Mouse (Mus musculus): Measurements from ENCODE around the gene Acox1. TPM values are rescaled to one million over a fixed set of nuclear protein-coding genes. Genes with fewer than 3 reads are reported as not detected.

The Acox1 gene
- 100 to 1,000 TPM; 160 to 173 TPM for total RNA-seq (2021)

DNA sequence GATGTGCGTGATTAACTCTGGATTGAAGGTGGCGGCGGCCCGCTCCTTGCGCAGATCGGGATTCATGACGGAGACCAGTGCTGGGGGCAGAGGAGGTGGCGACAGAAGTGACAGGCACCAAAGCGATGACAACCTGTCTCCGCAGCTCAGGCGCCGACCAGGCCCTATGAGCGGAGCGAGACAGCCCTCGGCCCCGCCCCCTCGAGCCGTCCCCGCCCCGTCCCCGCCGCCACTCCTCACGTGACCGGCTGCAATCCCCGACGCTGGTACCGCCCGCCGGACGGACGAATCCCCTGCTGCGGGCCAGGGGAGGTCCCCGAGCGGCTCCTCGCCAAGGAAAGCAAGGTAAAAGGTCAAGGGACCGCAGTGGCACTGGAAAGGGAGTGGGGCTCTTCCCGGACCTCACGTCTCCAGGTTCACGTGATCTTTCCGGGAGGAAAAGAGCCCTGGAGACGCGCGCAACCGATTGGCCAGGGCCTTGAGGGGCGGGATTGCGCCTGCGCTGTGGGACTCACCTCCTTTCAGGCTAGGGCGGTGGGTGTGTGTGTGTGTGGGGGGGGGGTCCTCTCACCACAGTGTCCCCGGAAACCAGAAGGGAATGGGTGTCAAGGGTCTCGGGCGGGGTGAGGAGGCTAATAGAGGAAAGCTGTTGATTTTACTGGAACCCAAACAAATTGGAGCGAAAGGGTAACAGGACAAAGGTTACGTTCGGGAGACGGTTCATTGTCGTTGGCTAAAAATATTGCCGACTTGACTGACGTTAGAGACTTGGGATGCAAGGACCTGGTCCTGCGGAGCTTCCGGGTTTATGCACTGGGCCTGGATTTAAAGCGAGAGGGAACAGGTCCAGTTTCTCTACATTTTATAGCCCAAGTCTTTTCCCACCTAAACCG, at the start of gene Acox1, which contains the start of gene Ten1:
Gene Acox1 (minus strand): TSS at position 407 of the 893 bp plus-strand sequence.
Gene Ten1 (plus strand): TSS at position 217 of the 893 bp plus-strand sequence.
- peak; percentile 99 for DNase-seq
- intact Hi-C loops (cut with DNase I) = no loop called here

DNA sequence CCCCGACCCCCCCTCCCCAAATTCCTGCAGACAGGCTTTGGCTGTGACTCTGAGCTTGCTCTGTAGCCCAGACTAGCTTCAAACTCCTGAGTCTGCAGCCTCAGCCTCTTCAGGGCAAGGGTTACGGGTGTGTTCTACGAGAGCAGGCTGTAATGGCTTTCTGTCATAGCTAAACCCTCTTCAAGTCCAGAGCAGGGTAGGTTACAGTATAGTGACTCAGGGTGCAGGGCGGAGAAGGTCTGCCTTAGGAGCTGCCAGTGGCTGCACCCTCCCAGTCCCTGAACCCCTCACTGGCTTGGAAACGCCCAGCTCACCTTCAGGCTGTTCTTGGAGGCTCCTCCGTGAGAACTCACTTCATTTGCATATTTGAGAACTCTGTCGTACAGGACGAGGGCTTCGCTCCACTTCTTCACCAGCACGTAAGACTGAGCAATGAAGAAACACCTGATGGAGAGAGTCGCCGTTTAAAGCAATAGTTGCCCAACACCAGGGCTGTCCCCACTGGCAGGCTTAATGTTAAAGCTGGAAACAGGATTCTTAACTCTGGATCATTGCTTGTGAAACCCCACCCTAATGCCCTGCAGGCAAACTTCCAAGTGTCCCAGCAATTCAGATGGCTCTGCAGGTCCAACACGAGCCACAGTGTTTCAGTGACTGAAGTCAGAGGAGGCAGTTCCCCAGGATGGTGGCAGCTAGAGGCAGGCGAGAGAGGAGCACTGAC, 48.8 kb upstream of the Acox1 start:
- intact Hi-C loops (cut with DNase I) = no loop called here
- no peak for DNase-seq

DNA sequence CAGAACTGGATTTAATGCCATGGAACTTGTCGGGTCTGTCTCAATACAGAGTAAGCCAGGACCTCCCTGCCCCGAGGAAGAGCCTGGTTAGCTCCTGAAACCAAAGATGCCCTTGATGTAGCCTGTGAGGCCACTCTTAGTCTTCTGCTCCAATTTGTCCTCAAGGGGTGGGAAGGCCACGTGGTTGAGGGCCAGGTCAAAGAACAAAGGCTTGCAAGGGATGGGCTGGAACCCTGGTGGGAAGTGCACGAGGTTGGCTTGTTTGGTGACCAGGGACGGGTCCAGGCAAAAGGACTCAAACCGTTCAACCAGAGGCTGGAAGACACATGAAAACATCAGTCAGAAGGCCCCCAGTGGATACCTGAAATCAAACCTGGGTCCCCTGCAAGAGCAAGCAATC, 46.8 kb upstream of the Acox1 start:
- intact Hi-C loops (cut with DNase I) = no loop called here
- DNase-seq = no peak

DNA sequence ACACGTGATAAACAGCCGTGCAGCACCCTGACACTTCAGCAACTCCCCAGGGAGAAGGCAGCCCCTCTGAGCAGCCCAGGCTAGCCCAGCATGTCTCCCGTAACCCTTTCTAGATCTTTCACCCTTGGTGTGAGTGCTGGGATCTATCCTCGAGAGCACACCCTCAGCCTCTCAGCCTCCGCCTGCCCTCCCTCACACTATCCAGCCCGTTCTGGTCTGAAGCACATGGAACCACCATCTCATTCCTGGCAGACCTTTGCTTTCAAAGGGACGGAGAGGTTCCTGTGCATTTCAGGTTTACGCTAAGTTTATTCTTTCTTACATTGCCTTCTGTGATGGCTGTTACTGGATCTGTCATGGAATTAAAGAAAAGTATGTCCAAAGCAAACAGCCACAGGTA, 45.7 kb upstream of the Acox1 start:
- DNase-seq = no peak
- intact Hi-C loops (cut with DNase I) = no loop called here

DNA sequence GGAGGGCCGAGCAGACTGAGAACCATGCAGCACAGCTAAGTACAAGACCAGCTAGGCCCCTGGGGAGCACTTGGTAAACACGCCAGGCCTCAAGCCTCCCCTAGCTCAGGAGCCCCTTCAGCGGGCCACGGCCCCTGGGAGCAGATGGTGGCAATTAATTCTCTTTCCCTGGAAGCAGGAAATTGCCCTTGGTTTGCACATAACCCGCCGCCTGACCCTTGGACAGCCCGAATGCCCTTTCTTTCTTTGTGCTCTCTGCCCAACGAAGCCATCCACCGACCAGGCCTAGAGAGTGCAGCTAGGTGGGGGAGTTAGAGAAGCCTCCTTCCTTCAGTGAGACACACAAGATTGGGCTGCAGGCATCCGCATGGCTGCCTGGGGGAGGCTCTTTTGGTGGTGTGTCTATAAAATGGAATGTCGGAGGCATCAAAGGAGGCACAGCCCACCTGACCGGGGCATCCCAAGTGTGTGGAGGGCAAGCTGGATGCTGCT, 42.9 kb upstream of the Acox1 start:
- intact Hi-C loops (cut with DNase I) = no loop called here
- DNase-seq = no peak

DNA sequence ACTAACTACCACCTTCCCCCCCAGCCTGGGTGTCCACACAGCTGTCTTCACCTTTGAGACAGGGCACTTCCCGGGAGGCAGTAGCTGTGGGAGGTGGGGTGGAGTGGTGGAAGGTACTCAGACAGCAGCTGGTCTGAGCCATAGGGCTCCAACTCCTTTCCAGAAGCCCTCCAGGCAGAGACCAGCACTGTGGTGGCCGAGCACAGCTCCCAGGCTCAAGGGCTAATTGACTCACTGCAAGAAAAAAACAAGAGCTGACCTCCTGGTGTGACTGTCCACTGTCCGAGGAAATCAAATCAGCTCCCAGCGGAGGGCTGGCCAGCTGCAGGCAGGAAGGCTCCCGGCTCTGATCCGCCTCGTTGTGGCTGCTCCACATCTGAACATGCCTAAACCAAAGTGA, 41.0 kb upstream of the Acox1 start:
- intact Hi-C loops (cut with DNase I) = no loop called here
- DNase-seq = no peak

DNA sequence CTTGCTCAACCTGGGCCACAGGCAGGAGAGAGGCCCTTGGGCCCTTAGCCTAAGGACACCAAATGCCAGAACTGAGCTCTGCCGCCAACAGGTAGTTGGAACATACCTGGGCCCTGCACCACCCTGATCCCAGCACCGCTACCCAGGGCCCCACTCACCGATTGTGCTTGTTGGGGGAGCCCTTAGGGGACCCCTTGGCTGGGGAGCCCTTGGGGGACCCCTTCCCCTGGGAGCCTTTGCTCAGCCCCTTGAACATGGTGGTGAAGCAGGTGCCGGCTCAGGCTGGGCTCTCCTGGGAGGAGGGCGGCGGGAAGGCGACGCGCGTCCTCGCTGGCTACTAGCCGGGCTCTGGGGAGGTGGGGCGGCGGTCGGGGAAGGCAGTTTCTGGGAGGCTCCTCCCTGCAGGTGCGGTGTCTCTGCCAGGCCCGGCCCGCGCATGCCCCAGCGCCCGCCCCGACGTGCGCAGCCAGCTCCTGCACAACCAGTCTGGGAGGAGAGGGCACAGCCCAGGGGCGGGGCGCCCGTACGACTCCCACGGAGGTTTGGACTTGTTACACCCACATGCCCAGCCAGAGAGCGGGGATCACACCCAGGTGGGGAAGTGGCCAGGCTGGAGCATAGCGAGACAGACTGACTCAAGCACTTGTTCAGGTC, 39.0 kb upstream of the Acox1 start, which contains the start of gene Evpl:
Gene Evpl (minus strand): TSS at position 336 of the 654 bp plus-strand sequence.
- intact Hi-C loops (cut with DNase I) = no loop called here
- DNase-seq = peak in 1 of 2 experiments; percentile 15

DNA sequence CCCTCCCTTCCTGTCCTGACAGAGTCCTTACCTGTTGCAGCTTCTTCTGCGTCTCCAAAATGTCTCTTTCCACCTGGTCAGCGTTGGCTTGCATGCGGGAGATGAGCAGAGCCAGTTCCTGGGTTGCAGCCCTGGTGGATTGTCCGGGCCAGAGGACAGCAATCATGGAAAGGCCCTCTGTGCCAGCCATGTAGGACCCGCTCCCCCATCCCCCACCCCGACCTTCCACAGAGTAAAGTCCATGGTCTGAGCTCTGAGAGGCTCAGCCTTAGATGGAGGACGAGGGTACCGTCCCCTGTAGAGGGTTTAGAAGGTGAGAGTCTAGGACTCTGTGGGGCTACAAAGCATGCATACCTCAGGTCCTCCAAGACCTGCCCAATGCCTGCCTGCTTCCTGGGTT, 36.1 kb upstream of the Acox1 start:
- DNase-seq = no peak
- intact Hi-C loops (cut with DNase I) = no loop called here

DNA sequence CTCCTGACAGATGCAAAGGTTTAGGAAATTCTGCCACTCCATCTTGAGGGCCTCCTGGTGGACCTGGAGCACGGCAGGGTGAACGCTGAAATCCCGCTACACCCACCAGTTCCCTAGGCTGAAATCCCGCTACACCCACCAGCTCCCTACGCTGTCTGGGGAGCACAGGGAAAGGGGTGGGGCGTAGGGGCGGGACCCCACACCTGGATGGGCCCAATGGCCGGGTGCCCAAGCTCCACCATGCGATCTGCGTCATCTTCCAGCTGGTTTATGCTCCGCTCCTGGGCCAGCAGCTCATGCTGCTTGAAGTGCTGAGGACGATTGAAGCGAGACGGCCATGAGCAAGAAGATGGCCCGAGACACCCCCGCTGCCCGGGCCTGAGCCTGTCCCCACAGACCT, 33.6 kb upstream of the Acox1 start:
- no peak for DNase-seq
- intact Hi-C loops (cut with DNase I) = no loop called here

DNA sequence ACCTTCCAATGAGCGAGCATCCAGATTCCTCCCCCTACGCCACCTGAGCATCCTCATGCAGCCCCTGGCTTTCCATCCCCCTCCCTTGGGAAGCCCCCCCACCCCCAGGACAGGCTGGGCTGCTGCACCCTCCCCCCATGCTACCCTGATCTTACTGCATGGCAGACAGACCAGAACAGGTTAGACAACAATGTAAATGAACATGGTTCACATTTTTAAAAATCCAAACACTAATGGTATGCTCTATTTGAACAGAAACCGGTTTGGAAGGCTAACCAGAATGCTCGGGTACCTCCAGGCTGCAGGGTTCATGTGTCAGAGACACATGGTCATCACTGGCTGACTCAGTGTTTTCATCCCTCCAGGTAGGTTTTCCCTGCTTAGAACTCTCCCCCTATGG, 29.9 kb upstream of the Acox1 start:
- no peak for DNase-seq
- intact Hi-C loops (cut with DNase I) = loop anchor here (5.0 kb wide), 1 partner anchor 219 kb away; no protein-coding TSS in a partner anchor

DNA sequence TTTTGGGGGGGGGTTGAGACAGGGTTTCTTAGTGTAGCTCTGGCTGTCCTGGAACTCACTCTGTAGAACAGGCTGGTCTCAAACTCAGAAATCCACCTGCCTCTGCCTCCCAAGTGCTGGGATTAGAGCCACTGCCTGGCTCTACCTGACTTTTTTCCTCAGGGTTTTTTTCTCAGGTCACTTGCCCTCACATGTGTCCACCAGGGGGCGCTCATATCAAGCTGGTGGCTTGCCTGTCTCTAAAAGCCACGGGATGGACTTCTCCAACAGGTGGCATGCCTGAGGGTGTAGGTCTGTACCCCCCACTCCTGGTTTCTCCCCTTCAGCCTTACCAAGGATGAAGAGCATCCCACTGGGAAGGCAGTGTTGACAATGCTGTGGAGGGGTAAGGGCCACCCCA, 27.6 kb upstream of the Acox1 start:
- peak; percentile 76 to 87 for DNase-seq
- intact Hi-C loops (cut with DNase I) = loop anchor here (1.0 to 5.0 kb wide), 3 partner anchors 68 to 238 kb away; no protein-coding TSS in a partner anchor

DNA sequence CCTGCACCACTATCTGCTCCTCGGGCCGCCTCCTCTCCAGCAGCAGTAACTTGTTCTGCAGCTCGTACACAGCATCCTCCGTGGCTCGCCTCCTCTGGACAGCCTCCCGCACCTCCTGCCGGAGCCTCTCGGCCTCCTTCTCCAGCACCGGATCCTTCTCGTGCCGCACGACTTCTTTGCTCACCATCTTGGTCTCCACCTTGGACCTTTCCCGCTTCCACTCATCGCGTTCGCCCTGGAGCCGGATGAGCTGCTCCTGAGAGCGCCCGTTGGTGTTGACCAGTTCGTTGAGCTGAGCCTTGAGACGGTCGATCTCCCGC, 23.9 kb upstream of the Acox1 start:
- intact Hi-C loops (cut with DNase I) = loop anchor here (5.0 kb wide), 1 partner anchor 280 kb away; no protein-coding TSS in a partner anchor
- no peak for DNase-seq

DNA sequence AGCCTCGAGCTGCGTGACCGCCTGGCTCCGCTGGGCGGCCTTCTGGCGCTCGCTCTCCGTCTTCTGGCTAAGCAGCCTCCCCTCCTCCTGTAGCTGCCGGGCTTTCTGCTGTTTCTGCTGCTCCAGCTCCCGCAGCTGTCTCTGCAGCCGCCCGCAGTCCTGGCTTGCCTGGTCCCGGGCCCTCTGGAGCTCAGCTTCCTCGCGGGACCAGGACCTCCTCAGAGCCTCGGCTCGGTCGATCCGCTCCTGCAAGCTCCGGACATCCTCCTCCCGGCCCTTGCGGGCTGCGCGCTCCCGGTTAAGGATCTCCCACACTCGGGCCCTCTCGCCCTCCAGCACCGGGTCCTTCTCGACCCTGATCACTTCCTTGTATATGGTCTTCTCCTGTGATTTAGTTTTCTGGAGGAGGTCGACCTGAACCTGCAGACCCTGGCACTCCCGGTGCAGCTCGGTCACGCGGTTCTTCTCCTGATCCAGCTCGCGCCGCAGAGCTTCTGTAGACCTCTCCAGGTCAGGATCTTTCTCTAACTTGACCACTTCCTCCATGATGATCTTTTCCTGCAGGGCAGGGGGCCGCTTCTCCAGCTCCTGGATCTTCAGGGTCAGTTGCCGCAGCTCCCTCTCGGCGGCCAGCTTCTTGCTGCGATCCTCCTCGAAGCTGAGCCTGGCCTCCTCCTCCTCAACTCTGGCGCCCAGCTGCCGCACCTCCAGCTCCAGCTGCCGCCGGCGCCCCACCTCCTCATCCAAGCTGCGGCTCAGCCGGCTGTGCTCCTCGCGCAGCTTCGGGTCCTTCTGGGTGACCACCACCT, 23.3 kb upstream of the Acox1 start:
- intact Hi-C loops (cut with DNase I) = loop anchor here (5.0 kb wide), 1 partner anchor 280 kb away; no protein-coding TSS in a partner anchor
- peak; percentile 38 to 52 for DNase-seq

DNA sequence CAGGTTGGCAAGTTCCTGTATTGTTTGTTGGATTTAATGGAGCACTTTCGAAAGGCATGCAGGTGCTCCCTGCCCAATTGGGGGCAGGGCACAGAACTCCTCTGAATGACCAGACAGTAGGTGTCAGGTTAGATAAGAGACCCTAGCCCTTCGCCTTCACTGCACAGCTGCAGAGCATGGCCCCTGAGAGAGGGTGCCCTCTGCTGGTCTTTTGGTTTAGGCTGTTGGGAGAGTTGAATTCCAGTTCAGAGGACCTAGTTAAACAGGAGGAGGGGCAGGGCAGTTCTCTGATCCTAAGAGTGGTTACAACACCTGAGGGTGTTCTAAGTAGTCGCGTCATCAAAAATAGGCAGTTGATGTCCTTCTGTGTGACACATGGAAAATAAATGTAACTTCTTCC, 21.0 kb upstream of the Acox1 start:
- DNase-seq = peak; percentile 71 to 76
- intact Hi-C loops (cut with DNase I) = loop anchor here (1.0 to 5.0 kb wide), 3 partner anchors 81 to 278 kb away; partner anchors contain the start of gene Wbp2

DNA sequence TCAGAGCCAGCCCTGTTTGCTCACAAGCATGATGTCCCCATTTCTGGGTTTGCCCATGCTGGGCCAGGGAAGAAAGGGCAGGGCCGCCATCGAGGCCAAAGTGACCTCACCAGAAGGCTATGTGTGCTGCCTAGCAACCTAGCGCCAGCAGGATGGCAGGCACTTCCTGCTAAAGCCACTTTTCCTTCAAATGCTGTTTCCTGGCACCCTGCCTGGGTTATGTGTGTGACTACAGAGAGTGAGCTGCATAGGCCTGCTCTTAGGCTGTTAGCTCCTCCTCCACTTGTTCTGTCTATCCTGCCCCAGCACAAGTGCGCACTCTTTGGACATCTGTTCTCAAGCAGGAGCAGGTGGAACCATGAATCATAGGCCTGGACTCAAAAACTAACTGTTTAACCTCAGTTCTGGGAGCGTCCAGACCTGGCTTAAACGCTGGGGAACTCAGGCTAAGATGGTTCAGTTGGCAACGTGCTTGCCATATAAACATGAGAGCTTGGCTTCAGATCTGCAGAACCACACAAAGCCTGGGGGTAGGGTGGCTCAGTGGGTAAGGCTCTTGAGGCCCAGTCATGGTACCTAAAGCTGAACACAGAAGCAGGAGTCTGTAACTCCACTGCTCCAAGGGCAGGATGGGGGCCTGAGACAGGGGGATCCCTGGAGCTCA, 20.0 kb upstream of the Acox1 start:
- peak; percentile 79 to 83 for DNase-seq
- intact Hi-C loops (cut with DNase I) = loop anchor here (1.0 to 5.0 kb wide), 2 partner anchors 80 to 132 kb away; partner anchors contain the start of gene Wbp2

DNA sequence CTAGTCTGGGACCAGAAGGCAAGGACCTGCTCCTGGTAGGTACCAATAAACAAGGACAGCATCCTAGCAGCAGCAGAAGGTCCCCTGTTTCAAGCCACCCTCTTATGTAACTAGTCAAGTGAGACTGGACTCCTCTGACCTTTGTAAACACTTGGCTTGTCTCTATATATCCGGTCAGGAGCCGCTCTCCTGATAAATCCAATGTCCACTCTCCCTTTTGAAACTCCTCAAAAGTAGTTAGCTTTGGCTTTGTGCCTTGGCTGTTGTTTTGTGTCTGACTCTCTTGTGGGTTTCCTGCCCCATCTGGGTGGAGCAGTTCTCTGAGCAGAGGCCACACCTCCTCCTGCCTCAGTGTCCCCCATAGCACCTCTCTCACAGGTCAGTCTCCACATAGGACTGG, 19.4 kb upstream of the Acox1 start:
- intact Hi-C loops (cut with DNase I) = loop anchor here (5.0 kb wide), 1 partner anchor 131 kb away; the partner anchor contains the start of gene Wbp2

DNA sequence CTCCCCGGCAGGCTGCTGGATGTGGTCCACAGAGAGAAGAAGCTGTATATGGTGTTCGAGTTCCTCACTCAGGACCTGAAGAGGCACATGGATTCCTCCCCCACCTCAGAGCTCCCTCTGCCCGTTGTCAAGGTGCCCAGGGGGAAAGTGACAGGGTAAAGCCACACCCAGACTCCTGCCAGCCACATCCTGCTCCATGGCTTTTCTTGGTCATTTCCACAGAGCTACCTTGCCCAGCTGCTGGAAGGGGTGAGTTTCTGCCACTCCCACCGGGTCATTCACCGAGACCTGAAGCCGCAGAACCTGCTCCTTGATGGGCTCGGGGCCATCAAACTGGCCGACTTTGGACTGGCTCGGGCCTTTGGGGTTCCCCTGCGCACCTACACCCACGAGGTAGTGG, 17.7 kb upstream of the Acox1 start:
- no peak for DNase-seq
- intact Hi-C loops (cut with DNase I) = loop anchor here (5.0 kb wide), 1 partner anchor 129 kb away; the partner anchor contains the start of gene Wbp2

More for the DNA sequence above, 19.4 kb upstream of the Acox1 start:
- DNase-seq = no peak

DNA sequence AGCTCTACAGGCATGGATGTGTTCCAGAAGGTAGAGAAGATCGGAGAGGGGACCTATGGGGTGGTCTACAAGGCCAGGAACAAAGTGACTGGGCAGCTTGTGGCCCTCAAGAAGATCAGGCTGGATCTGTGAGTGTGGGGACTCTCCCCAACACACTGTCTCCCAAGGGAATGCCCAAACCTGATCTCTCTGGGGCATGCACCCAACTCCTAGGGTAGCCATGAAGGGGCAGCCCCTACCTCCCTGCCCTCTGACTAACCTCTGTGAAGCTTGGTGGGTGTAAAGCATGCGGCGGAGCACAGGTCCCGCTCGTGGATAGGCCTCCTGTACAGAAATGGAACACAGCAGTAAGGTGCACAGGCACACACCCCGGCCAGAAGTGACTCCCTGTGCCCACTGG, 17.1 kb upstream of the Acox1 start:
- intact Hi-C loops (cut with DNase I) = loop anchor here (5.0 kb wide), 1 partner anchor 129 kb away; the partner anchor contains the start of gene Wbp2
- DNase-seq = no peak

DNA sequence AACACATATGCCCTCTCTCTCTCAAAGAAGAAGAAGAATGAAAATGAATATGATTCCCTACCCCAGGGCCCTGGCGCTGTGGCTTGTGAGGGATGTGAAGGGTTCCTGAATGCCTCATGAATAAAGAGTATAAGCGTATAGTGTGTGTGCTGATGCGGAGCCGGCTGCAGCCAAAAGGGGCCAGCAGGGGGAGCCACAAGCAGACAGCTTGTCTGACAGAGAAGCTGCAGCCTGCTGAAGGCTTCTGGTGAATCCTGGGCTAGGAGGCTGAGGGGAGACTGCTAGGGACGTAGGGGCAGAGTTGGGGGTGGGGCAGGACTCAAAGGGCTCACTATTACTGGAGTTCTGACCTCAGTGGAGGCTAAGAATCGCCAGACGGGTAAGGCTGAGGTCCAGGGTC, 16.3 kb upstream of the Acox1 start:
- no peak for DNase-seq
- intact Hi-C loops (cut with DNase I) = loop anchor here (5.0 kb wide), 1 partner anchor 128 kb away; the partner anchor contains the start of gene Wbp2
